Mouse (Mus musculus) cerebellum, adult 11-12 months (tissue): ENCODE data around the gene Olfr50.

Experiments used
- DNase-seq: peaks from one replicate; pipeline ENCODE4 v3.0.0; 2022

Olfr50 gene

GRCm38 (mm10) chr2:36790238-36790637 lies at the start of gene Olfr50:
Olfr50 (plus strand) TSS chr2:36790538.
- no peak for DNase-seq

- DNase-seq = no peak
Measured at GRCm38 (mm10) chr2:36783976-36784375, 6.4 kb upstream of the Olfr50 start, which contains the start of gene Olfr348. Olfr348 (plus strand) TSS chr2:36784276.

- DNase-seq = no peak
Measured at GRCm38 (mm10) chr2:36816932-36817331, 26.6 kb downstream of the Olfr50 start, which contains the start of gene Olfr3. Olfr3 (minus strand) TSS chr2:36817032.

- no peak for DNase-seq
Measured at GRCm38 (mm10) chr2:36846010-36846409, 55.7 kb downstream of the Olfr50 start, which contains the start of gene Olfr350. Olfr350 (plus strand) TSS chr2:36846310.
